In the genomic region with DNA sequence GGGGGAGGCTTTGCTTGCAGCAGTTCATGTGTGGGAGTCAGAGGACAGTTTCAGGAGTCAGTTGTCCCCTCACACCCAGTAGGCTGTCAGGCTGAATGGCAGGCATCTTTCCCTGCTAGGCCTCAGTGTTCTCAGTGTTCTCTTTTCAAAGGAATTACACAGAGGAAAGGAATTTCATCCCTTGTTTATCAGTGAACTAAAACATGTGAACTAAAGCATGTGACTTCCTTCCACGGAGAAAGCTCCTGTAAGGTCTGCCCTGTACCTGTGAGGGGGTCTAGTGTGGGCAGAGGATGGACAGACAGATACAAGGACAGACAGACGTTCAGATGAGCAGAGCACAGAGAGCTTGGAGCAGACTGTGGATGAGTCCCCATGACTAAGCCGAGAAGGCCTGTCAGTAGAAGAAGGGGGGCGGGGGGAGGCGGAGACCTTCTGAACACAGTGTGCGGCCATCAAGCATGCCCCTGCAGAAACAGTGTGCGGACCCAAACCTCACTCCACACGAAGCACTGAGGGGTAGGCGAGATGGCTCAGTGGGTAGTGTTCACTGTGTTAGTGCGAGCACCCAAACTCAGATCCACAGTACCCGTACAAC, we compare ENCODE assay signal across 11 mouse cellular contexts.
A peak's percentile ranks its signal among the peaks of the same experiment; 100 is the strongest.
DNase-seq lines count a peak whose midpoint lies in the region; ATAC-seq and TF ChIP-seq lines count a peak whose summit lies in the region.
"Had no signal": no experiment of that assay in that cellular context is flagged by ENCODE, and none has a peak within 500 bp of the region (broad histone marks: within the 10 kb centered on the region; RNA-seq: fewer than 3 reads in every experiment).

No protein-coding gene starts in this region.

- in situ Hi-C loops in Patski (cut with MboI; ENCODE audit: low pct_unique_long_range_greater_than_20kb): no loop called here

- H3K9me3 ChIP-seq in hindbrain, postnatal 0 days (ENCODE audit: low read length): no peaks in the 10 kb centered on the region
- no peaks in the 10 kb centered on the region for H3K9me3 ChIP-seq in hindbrain, embryonic 11.5 days (ENCODE audit: control insufficient read depth, low read length)
- H3K9me3 ChIP-seq in G1E (replicated peaks): peaks cover 3% of the 10 kb centered on the region; the same call in 1 of the 2 replicates
- H3K9me3 ChIP-seq in intestine, embryonic 15.5 days: no peaks in the 10 kb centered on the region
- H3K9me3 ChIP-seq: midbrain, embryonic 13.5 days had no signal

- H3K27ac ChIP-seq in hindbrain, postnatal 0 days: no peak overlapping the region
- H3K27ac ChIP-seq in hindbrain, embryonic 11.5 days (ENCODE audit: low read depth, low read length): no peak overlapping the region
- H3K27ac ChIP-seq in intestine, embryonic 15.5 days: peak overlapping the region; percentile 70
- H3K27ac ChIP-seq: midbrain, embryonic 13.5 days had no signal

- no peak for DNase-seq in hindbrain, postnatal 0 days (ENCODE audit: low spot score)
- no peak for DNase-seq in hindbrain, embryonic 11.5 days (ENCODE audit: low spot score)
- DNase-seq in G1E (ENCODE audit: low spot score) (no peak), Patski (ENCODE audit: low read depth, low spot score) (peak; percentile 59)
- DNase-seq in urinary bladder, postnatal 14 days (ENCODE audit: low spot score): no peak
- no peak for DNase-seq in thymus, postnatal 14 days
- DNase-seq in c-Kit-positive CD71-positive TER-119-positive erythroid progenitor cells, embryonic 14.5 days (ENCODE audit: low spot score): no peak
- DNase-seq: kidney, postnatal 10 days; left cerebral cortex, postnatal 4 days had no signal

- H3K4me3 ChIP-seq in hindbrain, postnatal 0 days (ENCODE audit: low read length): no peak overlapping the region
- no peak overlapping the region for H3K4me3 ChIP-seq in hindbrain, embryonic 11.5 days (ENCODE audit: low read depth, low read length)
- no peak overlapping the region; the same call in 1 of the 2 replicates for H3K4me3 ChIP-seq in G1E (ENCODE audit: low read depth, low read length)
- H3K4me3 ChIP-seq in intestine, embryonic 15.5 days (replicated peaks): no peak overlapping the region
- H3K4me3 ChIP-seq: midbrain, embryonic 13.5 days had no signal

- POLR2A ChIA-PET in Patski (lab: Charles Lee): no interaction called here

- no peaks in the 10 kb centered on the region for H3K4me1 ChIP-seq in hindbrain, postnatal 0 days (ENCODE audit: insufficient read depth, low read length)
- H3K4me1 ChIP-seq in hindbrain, embryonic 11.5 days (replicated peaks; ENCODE audit: control insufficient read depth, insufficient read depth, low read length): no peaks in the 10 kb centered on the region
- H3K4me1 ChIP-seq in G1E (ENCODE audit: insufficient read depth, low read depth, low read length): peaks cover 47% of the 10 kb centered on the region
- H3K4me1 ChIP-seq in intestine, embryonic 15.5 days (replicated peaks): peaks cover 43% of the 10 kb centered on the region
- H3K4me1 ChIP-seq: midbrain, embryonic 13.5 days had no signal

- WGBS in hindbrain, postnatal 0 days: 68% methylated on average over 11 of the region's 11 CpGs
- 73% methylated on average over 11 of the region's 11 CpGs for WGBS in hindbrain, embryonic 11.5 days
- WGBS in intestine, embryonic 15.5 days: 60% methylated on average over 11 of the region's 11 CpGs

- ATAC-seq in hindbrain, postnatal 0 days: 0 out of 2 replicates have a peak, but pooled peaks have one; percentile 44
- ATAC-seq in hindbrain, embryonic 11.5 days (ENCODE audit: low FRiP score): no peak
- ATAC-seq in G1E (ENCODE audit: extremely low read depth, insufficient number of reproducible peaks, low FRiP score, poor library complexity, severe bottlenecking): 0 out of 2 replicates have a peak, but pooled peaks have one; percentile 4
- ATAC-seq in Patski: peak; percentile 48
- peak; percentile 7; the same call in 1 of the 2 replicates for ATAC-seq in intestine, embryonic 15.5 days

- TF ChIP-seq CTCF in hindbrain, postnatal 0 days (IDR thresholded peaks at IDR 0.05; ENCODE audit: low read depth): no peak
- TF ChIP-seq CTCF in G1E (IDR thresholded peaks at IDR 0.05; ENCODE audit: low read depth, low read length) (no peak), Patski (IDR thresholded peaks at IDR 0.05) (no peak)

- CTCF ChIA-PET in Patski (lab: Charles Lee): interaction anchor here (1.3 kb wide), 1 partner anchor 22 kb away, joined by 4 read pairs; no protein-coding TSS in a partner anchor

- no peaks in the 10 kb centered on the region for H3K36me3 ChIP-seq in hindbrain, postnatal 0 days (ENCODE audit: insufficient read depth, low read length)
- no peaks in the 10 kb centered on the region for H3K36me3 ChIP-seq in hindbrain, embryonic 11.5 days (ENCODE audit: control insufficient read depth, insufficient read depth, low read length)
- no peaks in the 10 kb centered on the region for H3K36me3 ChIP-seq in G1E (replicated peaks)
- no peaks in the 10 kb centered on the region for H3K36me3 ChIP-seq in intestine, embryonic 15.5 days
- H3K36me3 ChIP-seq: midbrain, embryonic 13.5 days had no signal

- H3K9ac ChIP-seq in hindbrain, postnatal 0 days (replicated peaks; ENCODE audit: low read length): no peak overlapping the region
- no peak overlapping the region for H3K9ac ChIP-seq in hindbrain, embryonic 11.5 days (ENCODE audit: low read depth, low read length)
- H3K9ac ChIP-seq in intestine, embryonic 15.5 days: no peak overlapping the region
- H3K9ac ChIP-seq: midbrain, embryonic 13.5 days had no signal

- no peaks in the 10 kb centered on the region for H3K27me3 ChIP-seq in hindbrain, postnatal 0 days (ENCODE audit: insufficient read depth, low read length)
- no peaks in the 10 kb centered on the region for H3K27me3 ChIP-seq in hindbrain, embryonic 11.5 days (ENCODE audit: control insufficient read depth, insufficient read depth, low read length)
- H3K27me3 ChIP-seq in G1E (ENCODE audit: insufficient read depth, low read length): peaks cover 41% of the 10 kb centered on the region
- no peaks in the 10 kb centered on the region for H3K27me3 ChIP-seq in Patski
- H3K27me3 ChIP-seq in intestine, embryonic 15.5 days (replicated peaks): no peaks in the 10 kb centered on the region
- H3K27me3 ChIP-seq: midbrain, embryonic 13.5 days had no signal

- no peak overlapping the region for H3K4me2 ChIP-seq in hindbrain, postnatal 0 days (ENCODE audit: low read depth, low read length)
- no peak overlapping the region for H3K4me2 ChIP-seq in hindbrain, embryonic 11.5 days (replicated peaks; ENCODE audit: low read depth, low read length)
- H3K4me2 ChIP-seq in intestine, embryonic 15.5 days (replicated peaks): no peak overlapping the region
- H3K4me2 ChIP-seq: midbrain, embryonic 13.5 days had no signal
